Mouse (Mus musculus) spleen, adult 2 months (tissue): ENCODE results near the gene Nfib.

Experiments
- CTCF ChIP-seq: fragments of 200-500 bp; IDR thresholded peaks from 2 replicates; pipeline ENCODE4 v1.5.1; 2011; ENCODE audit warnings: mild to moderate bottlenecking, inconsistent platforms; ENCODE audit not compliant: insufficient read depth, insufficient read length, insufficient replicate concordance; ENCODE audit errors: extremely low read depth
- POLR2A ChIP-seq: fragments of 200-500 bp; IDR thresholded peaks from 2 replicates; pipeline ENCODE4 v1.6.1; 2011; ENCODE audit warnings: low read depth, low read length, inconsistent platforms

- TF ChIP-seq POLR2A (no peak), CTCF (no peak)
Observed at GRCm38 (mm10) chr4:82504015-82504283, 201.6 kb downstream of the Nfib start.
